Mouse (Mus musculus): Measurements from ENCODE around the gene Cdkn2a. TPM values are rescaled to one million over a fixed set of nuclear protein-coding genes. Genes with fewer than 3 reads are reported as not detected.

Gene Cdkn2a
- polyA plus RNA-seq (2012; rRNA removed; ENCODE audit: low replicate concordance), result 2.1 and 8.0 TPM in 2 replicates

DNA sequence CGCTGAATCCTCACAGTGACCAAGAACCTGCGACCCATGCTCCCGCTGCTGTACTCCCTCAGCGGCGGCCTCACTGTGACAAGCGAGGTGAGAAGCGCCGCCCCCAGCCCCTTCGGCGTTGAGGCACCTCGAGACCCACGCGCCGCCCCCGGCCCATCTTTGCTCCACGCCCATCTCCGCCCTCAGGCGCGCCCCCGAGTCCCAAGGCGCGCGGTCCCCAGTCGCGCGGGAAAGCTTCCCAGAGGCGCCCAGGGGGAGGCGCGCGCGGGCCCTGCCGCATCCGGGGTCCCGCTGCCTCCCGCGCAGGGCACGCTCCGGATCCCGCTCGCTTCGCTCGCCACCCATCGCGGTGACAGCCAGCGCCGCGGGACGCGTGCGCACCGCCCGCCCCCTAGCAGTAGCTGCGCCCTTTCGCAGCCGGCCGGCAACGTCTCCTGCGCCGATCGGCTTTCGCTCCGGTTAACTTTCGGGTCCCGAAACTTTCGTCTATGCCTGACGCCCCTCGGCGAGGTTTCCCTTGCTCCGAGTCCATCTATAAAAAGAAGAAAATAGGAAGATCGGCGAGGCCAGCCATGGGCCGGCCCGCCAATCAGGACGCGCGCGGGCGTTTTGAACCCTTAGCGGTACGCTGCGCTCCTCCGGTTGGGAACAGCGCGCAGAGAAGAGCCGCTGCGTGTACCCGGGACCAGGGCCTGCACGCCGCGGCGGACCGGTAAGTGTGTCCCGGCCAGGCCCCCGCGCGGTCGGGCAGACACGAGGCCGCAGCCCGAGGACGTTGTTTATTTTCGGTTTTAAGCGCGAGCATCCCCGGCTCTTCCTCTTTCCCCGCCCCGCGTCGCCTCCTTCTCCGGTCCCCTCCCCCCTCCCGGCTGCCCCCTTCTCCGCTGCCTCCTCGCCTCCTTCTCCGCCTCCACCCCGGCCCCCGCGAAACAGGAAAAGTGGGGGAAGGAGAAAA is at the start of gene Cdkn2a:
Gene Cdkn2a, minus strand, starts transcription at position 168 of the 955 bp plus-strand sequence.

DNA sequence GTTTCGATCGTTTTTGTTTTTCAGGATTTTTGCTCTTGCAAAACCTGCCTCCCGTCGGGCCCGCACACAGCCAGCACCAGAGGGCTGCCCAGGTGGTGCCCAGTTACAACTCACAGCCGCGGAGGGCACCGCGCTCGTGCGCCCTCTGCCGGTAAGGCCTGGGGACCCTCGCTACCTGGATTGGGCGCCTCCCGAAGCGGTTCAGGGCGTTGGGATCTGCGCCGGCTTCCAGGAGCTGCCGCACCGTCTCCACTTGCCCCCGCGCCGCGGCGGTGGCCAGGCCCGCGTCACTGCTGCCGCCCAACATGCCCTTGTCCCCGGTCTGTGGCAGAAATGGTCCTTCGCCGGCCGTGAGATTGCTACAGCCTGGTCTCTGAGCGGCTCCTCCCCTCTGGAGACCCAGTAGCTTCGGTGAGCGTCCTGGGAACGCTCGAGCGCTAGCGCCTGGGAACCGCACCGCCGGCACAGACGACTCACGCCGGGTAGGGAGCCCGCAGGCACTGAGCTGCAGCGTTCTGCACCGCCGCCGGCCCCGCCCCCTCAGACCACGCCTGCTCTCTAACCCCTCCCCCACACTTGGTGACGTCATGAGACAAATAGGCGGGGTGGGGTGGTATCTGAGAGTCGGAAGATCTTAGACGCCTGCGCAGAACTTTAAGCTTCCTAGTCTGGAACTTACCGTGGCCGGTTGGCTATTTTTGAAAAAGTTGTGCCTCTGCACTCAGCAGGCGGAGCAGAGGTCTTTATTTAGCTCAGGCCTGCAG is 16.2 kb upstream of the Cdkn2a start, which contains the start of gene Cdkn2b:
Gene Cdkn2b, minus strand, starts transcription at position 549 of the 764 bp plus-strand sequence.

Other genes starting within 250 kb of the Cdkn2a start
- 4.0 and 8.7 TPM in 2 replicates for gene Mtap, start 157.5 kb downstream of the Cdkn2a start, polyA plus RNA-seq (2012; rRNA removed; ENCODE audit: low replicate concordance)
- gene Cdkn2b, start 16.4 kb upstream of the Cdkn2a start, polyA plus RNA-seq (2012; rRNA removed; ENCODE audit: low replicate concordance), result 9.2 and 29.8 TPM in 2 replicates

Measured in mammary gland, adult 2 months (tissue).